Mouse (Mus musculus) liver, adult 2 months (tissue): ENCODE measurements at regions not wholly inside any gene's neighbourhood (a gene's known extent, or its start where the extent isn't known, plus 50 kb on each side); places are given as distances from the start of the nearest gene placed in this dataset.

Experiments
- CTCF ChIP-seq: fragments of 200-500 bp; IDR thresholded peaks from 2 replicates; pipeline ENCODE4 v1.5.1; 2011; ENCODE audit warnings: low read depth, low read length, control low read depth
- POLR2A ChIP-seq: fragments of 200-500 bp; IDR thresholded peaks from 2 replicates; pipeline ENCODE4 v1.6.1; 2011; ENCODE audit warnings: low read length, control low read depth; ENCODE audit not compliant: insufficient read depth; ENCODE audit errors: extremely low read depth

DNA sequence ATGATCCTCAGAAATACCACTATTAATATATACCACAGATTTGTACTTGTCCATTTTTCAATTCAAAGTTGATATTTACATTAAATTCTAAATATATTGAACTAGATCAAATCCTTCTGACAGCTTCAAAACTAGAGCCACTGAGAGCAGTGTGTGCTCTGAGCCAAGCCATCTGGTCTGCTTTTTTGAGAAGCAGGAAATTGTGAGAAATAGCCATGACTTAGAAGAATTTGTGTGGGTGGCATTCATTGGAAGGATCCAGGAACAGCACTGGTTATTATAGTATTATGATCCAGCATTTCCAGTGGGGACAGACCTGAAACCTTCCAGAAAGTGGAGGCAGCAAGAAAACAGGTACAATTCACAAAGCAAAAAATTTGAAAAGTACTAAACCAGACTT lies 398.7 kb upstream of the Zfp960 start:
- TF ChIP-seq POLR2A (no peak), CTCF (no peak)
